Mouse (Mus musculus): ENCODE results near the gene Paqr9. TPM values are rescaled to one million over a fixed set of nuclear protein-coding genes. Genes with fewer than 3 reads are reported as not detected.

Paqr9 gene
- polyA plus RNA-seq, 1 experiment from 2014 or later = 1.9 TPM

DNA sequence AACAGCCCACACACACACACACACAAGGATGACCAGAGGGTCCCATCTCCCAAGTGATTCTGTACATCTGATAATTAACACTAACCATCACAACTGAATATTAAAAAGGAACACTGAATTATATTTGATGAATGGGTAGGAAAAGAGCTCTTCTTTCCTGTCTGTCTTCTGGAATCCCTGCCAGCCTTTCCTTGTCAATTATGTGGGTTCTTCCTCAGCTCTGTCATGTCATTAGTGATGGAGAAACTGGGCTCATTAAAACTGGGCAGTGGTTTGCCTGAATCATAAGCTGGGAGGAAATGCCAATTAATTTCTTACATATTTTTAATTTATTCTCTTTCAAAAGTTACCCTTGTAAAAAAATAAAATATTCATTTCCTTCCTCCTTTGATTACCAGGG is 18.2 kb upstream of the Paqr9 start:
- H3K4me2 ChIP-seq (ENCODE audit: low read length) = no peak overlapping the region
- no peaks in the 10 kb centered on the region for H3K9me3 ChIP-seq (replicated peaks; ENCODE audit: control insufficient read depth, low read length)
- H3K36me3 ChIP-seq (ENCODE audit: control insufficient read depth, insufficient read depth, low read length) = no peaks in the 10 kb centered on the region
- DNase-seq (ENCODE audit: low spot score) = no peak
- no peak overlapping the region for H3K4me3 ChIP-seq (ENCODE audit: low read depth, low read length)
- no peak overlapping the region for H3K9ac ChIP-seq (ENCODE audit: low read length)
- H3K27me3 ChIP-seq (replicated peaks; ENCODE audit: control insufficient read depth, insufficient read depth, low read length) = no peaks in the 10 kb centered on the region
- no peak for ATAC-seq
- no peak overlapping the region for H3K27ac ChIP-seq (ENCODE audit: low read depth, low read length)
- no peaks in the 10 kb centered on the region for H3K4me1 ChIP-seq (ENCODE audit: control insufficient read depth, insufficient read depth, low read length)

DNA sequence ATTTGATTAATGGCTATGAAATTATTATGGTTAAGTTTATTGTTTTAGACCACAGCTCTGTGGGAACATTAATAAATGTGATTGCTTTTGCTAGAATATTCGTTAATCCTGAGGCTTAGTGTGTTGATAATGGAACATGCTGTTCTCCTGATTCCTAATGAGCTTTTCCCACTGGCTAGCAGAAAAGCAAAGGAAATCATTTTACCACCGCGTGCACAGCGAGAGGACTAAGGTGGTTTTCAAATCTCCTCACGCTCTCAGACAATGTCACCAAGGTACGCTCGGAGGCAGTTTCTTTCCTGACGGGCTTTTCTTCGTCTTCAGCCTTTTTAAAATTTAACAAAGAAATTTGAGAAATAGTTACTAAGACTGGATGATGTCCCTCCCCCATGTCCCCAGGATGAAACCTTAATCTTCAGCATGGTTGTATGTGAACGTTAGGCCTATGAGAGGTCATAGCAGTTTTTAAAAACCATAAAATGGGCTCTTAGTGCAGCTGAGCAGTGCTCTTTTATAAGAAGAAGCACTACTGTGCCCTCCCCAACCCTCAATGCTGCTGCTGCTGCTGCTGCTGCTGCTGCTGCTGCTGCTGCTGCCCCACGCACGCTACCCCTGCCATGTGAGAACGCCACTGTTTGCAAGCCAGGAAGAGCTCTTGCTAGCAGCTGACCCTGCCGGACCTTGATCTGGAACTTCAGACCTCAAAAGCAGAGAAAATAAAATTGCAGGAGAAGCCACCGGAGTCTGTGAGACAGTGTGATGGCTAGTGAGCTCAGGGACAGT is 17.6 kb upstream of the Paqr9 start:
- H3K9ac ChIP-seq (ENCODE audit: low read length) = no peak overlapping the region
- H3K36me3 ChIP-seq (ENCODE audit: control insufficient read depth, insufficient read depth, low read length) = no peaks in the 10 kb centered on the region
- no peak for ATAC-seq
- no peak overlapping the region for H3K4me2 ChIP-seq (ENCODE audit: low read length)
- H3K27me3 ChIP-seq (replicated peaks; ENCODE audit: control insufficient read depth, insufficient read depth, low read length) = no peaks in the 10 kb centered on the region
- 35% methylated on average over 15 of the region's 15 CpGs for WGBS
- no peaks in the 10 kb centered on the region for H3K9me3 ChIP-seq (replicated peaks; ENCODE audit: control insufficient read depth, low read length)
- no peak overlapping the region for H3K4me3 ChIP-seq (ENCODE audit: low read depth, low read length)
- no peaks in the 10 kb centered on the region for H3K4me1 ChIP-seq (ENCODE audit: control insufficient read depth, insufficient read depth, low read length)
- no peak for DNase-seq (ENCODE audit: low spot score)
- H3K27ac ChIP-seq (ENCODE audit: low read depth, low read length) = no peak overlapping the region

DNA sequence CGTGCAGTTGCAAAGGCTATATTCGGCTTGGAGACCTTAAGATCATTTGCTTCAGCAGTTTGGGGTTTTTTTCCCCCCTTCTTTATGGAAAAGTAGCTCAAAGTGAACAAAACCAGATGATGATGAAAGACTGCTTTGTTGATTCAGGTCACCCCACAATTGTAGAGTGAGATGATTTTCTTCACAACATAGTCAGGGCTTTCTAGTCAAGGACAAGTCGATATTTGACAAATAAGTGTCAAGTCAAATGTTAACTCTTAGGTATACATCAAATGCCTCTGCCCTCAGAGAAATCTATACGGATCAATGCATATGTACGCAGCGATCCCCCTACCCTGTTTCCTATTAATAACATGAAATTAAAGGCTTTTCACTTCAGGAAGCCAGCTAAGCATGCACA is 17.0 kb upstream of the Paqr9 start:
- DNase-seq (ENCODE audit: low spot score) (no peak), ATAC-seq (no peak)
- no peak overlapping the region for H3K4me3 ChIP-seq (ENCODE audit: low read depth, low read length)
- no peaks in the 10 kb centered on the region for H3K36me3 ChIP-seq (ENCODE audit: control insufficient read depth, insufficient read depth, low read length)
- no peak overlapping the region for H3K27ac ChIP-seq (ENCODE audit: low read depth, low read length)
- H3K9ac ChIP-seq (ENCODE audit: low read length) = no peak overlapping the region
- no peaks in the 10 kb centered on the region for H3K4me1 ChIP-seq (ENCODE audit: control insufficient read depth, insufficient read depth, low read length)
- 76% methylated on average over 6 of the region's 6 CpGs for WGBS
- H3K4me2 ChIP-seq (ENCODE audit: low read length) = no peak overlapping the region
- H3K9me3 ChIP-seq (replicated peaks; ENCODE audit: control insufficient read depth, low read length) = no peaks in the 10 kb centered on the region
- no peaks in the 10 kb centered on the region for H3K27me3 ChIP-seq (replicated peaks; ENCODE audit: control insufficient read depth, insufficient read depth, low read length)

DNA sequence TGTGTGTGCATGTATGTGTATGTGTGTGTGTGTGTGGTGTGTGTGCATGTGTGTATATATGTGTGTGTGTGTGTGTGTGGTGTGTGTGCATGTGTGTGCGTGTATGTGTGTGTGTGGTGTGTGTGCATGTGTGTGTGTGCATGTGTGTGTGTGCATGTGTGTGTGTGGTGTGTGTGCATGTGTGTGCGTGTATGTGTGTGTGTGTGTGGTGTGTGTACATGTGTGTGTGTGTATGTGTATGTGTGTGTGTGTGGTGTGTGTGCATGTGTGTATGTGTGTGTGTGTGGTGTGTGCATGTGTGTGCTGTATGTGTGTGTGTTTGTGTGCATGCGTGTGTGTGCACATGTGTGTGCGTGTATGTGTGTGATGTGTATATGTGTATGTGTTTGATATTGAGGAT is 14.9 kb upstream of the Paqr9 start:
- no peak for DNase-seq (ENCODE audit: low spot score)
- Histone ChIP-seq H3K9me3 (replicated peaks; ENCODE audit: control insufficient read depth, low read length) (no peaks in the 10 kb centered on the region), H3K4me1 (ENCODE audit: control insufficient read depth, insufficient read depth, low read length) (no peaks in the 10 kb centered on the region), H3K36me3 (ENCODE audit: control insufficient read depth, insufficient read depth, low read length) (no peaks in the 10 kb centered on the region), H3K4me3 (ENCODE audit: low read depth, low read length) (no peak overlapping the region), H3K9ac (ENCODE audit: low read length) (no peak overlapping the region), H3K4me2 (ENCODE audit: low read length) (no peak overlapping the region), H3K27ac (ENCODE audit: low read depth, low read length) (no peak overlapping the region), H3K27me3 (replicated peaks; ENCODE audit: control insufficient read depth, insufficient read depth, low read length) (no peaks in the 10 kb centered on the region)
- ATAC-seq = no peak
- WGBS = 91% methylated on average over 4 of the region's 4 CpGs

DNA sequence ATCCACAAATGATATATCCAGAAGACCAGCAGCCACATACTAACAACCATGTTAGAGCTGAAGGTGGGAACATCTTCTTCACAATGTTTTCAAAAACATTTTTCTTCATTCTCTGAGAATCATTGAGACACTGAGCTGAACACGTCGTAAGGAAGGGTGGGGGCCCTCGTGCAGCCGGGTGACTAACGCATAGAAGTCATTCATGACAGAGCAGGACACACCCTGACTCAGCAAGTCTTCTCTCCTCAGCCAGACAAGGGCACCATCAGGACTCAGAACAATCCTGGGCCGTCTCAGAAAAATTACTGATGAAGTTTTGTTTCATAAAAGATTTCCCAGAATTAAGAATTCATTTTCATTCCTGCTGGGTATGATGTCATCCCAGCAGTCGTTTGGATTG is 12.8 kb upstream of the Paqr9 start:
- Histone ChIP-seq H3K27ac (ENCODE audit: low read depth, low read length) (no peak overlapping the region), H3K4me1 (ENCODE audit: control insufficient read depth, insufficient read depth, low read length) (no peaks in the 10 kb centered on the region), H3K27me3 (replicated peaks; ENCODE audit: control insufficient read depth, insufficient read depth, low read length) (no peaks in the 10 kb centered on the region), H3K36me3 (ENCODE audit: control insufficient read depth, insufficient read depth, low read length) (no peaks in the 10 kb centered on the region), H3K4me2 (ENCODE audit: low read length) (no peak overlapping the region), H3K4me3 (ENCODE audit: low read depth, low read length) (no peak overlapping the region), H3K9me3 (replicated peaks; ENCODE audit: control insufficient read depth, low read length) (no peaks in the 10 kb centered on the region), H3K9ac (ENCODE audit: low read length) (no peak overlapping the region)
- DNase-seq (ENCODE audit: low spot score) = no peak
- no peak for ATAC-seq
- 65% methylated on average over 7 of the region's 7 CpGs for WGBS

DNA sequence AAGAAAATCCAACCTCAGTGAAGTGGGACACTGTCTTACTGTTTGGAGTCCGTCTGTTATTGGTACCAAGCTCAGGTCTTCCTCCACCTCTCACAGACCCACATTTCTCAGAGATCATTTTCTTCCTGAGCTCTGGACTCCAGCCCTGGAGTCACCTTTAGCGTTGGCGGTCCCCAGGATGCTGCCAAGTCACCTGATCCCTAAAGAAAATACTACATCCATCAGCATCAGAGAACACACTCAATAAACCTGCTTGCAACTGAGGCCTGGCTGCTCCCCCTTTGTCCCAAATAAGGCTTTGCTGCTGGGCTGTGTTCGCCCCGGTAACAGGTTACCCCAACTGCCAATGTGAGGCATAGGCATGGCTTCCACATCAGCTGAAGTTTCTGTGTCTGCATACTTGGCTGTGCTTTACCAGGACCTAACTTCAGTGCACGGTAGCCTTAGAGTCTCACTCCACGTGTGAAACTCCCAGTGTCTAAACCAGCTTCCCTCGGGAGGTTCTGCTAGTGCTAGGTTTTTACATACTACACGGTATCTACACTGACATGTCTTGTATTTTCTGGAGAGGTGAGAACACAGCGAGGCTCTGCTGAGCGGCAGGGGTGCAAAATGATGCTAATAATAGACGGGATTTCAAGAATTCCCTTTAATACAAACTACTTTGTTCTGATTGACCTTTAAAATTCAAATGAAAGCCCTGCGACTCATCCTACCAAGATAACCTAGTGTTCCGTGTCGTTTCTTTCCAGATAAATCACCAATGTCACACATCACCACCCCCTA is 9.6 kb upstream of the Paqr9 start:
- Histone ChIP-seq H3K27me3 (replicated peaks; ENCODE audit: control insufficient read depth, insufficient read depth, low read length) (no peaks in the 10 kb centered on the region), H3K4me2 (ENCODE audit: low read length) (no peak overlapping the region), H3K36me3 (ENCODE audit: control insufficient read depth, insufficient read depth, low read length) (no peaks in the 10 kb centered on the region), H3K9me3 (replicated peaks; ENCODE audit: control insufficient read depth, low read length) (no peaks in the 10 kb centered on the region), H3K9ac (ENCODE audit: low read length) (no peak overlapping the region), H3K4me1 (ENCODE audit: control insufficient read depth, insufficient read depth, low read length) (no peaks in the 10 kb centered on the region), H3K4me3 (ENCODE audit: low read depth, low read length) (no peak overlapping the region), H3K27ac (ENCODE audit: low read depth, low read length) (no peak overlapping the region)
- WGBS = 81% methylated on average over 15 of the region's 15 CpGs
- ATAC-seq = no peak
- no peak for DNase-seq (ENCODE audit: low spot score)

DNA sequence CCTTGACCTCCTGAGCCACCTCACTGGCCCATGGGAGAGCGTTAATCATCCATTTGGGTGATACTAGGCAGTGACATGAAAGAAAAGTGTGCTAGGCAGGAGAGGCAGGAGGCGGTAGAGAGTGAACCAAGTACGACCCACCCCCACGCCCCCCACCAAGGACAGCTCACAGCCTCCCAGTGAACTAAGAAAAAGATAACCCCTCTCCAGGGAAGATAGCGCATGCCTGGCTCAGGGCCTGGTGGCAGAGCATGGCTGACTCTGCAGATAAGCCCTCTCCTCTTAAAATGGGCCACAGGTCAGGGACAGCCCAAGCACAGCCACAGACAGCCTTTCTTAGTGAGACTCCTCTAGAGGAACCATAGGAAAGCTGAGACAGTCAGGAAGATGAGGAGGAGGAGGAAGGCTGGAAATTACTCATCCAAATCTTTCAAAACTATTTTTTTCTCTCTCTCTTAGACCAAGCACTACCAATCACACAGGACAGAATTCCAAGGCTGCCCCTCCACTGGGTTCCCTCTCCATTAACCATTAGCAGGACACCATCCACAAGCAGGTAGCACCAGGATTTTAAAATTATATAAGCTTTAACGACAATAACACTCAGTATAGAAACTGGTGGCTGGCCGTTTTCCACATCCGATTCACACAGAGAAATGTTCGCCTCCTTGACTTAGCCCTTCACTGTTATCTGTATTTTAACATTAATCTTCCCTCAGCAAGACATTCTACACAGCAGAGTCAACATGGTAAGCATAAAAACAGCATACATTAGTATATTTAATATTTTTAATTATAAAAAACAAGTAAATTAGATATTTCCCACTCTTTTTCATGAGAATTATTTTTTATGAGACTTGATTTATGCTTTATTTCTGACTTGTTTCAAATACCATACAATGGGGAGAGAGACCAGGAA is 8.3 kb upstream of the Paqr9 start:
- Histone ChIP-seq H3K9me3 (replicated peaks; ENCODE audit: control insufficient read depth, low read length) (no peaks in the 10 kb centered on the region), H3K27ac (ENCODE audit: low read depth, low read length) (no peak overlapping the region), H3K4me2 (ENCODE audit: low read length) (no peak overlapping the region), H3K27me3 (replicated peaks; ENCODE audit: control insufficient read depth, insufficient read depth, low read length) (0 out of 2 replicates have a peak, but pooled peaks cover under 1% of the 10 kb centered on the region), H3K36me3 (ENCODE audit: control insufficient read depth, insufficient read depth, low read length) (no peaks in the 10 kb centered on the region), H3K4me1 (ENCODE audit: control insufficient read depth, insufficient read depth, low read length) (no peaks in the 10 kb centered on the region), H3K4me3 (ENCODE audit: low read depth, low read length) (no peak overlapping the region), H3K9ac (ENCODE audit: low read length) (no peak overlapping the region)
- DNase-seq (ENCODE audit: low spot score) (no peak), ATAC-seq (no peak)
- 77% methylated on average over 9 of the region's 9 CpGs for WGBS

DNA sequence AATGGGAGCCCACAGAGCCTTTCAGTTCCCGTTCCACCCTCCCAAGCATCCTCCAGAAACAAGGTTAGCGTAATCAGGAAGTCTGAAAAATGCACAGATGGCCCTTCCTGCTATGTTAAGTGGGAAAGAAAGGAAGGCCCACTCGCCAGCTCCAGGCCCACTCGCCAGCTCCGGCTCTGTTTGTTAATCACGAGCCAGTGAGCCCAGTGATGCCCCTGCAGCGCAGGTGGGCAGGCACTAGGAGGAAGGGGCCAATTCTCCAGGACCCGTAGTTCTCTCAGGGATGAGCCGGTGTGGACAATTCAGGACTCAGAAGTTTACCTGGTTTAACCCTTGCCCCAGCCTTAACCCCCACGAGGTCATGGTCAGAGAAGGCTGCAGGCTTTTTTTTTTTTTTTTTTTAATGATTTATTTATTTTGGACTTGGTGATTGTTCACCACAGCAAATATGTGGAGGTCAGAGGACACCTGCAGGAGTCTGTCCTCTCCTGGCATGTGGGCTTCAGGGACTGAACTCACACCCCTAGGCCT is 7.2 kb upstream of the Paqr9 start:
- WGBS = 57% methylated on average over 10 of the region's 10 CpGs
- no peak overlapping the region for H3K4me3 ChIP-seq (ENCODE audit: low read depth, low read length)
- ATAC-seq = no peak
- H3K36me3 ChIP-seq (ENCODE audit: control insufficient read depth, insufficient read depth, low read length) = no peaks in the 10 kb centered on the region
- 0 out of 2 replicates have a peak, but pooled peaks cover 2% of the 10 kb centered on the region for H3K27me3 ChIP-seq (replicated peaks; ENCODE audit: control insufficient read depth, insufficient read depth, low read length)
- no peak overlapping the region for H3K9ac ChIP-seq (ENCODE audit: low read length)
- H3K4me2 ChIP-seq (ENCODE audit: low read length) = no peak overlapping the region
- DNase-seq (ENCODE audit: low spot score) = no peak
- H3K27ac ChIP-seq (ENCODE audit: low read depth, low read length) = no peak overlapping the region
- H3K4me1 ChIP-seq (ENCODE audit: control insufficient read depth, insufficient read depth, low read length) = no peaks in the 10 kb centered on the region
- H3K9me3 ChIP-seq (replicated peaks; ENCODE audit: control insufficient read depth, low read length) = no peaks in the 10 kb centered on the region

Measured in forebrain, embryonic 14.5 days (tissue).